Mouse (Mus musculus) G1E (cell line): ENCODE measurements at regions not wholly inside any gene's neighbourhood (a gene's known extent, or its start where the extent isn't known, plus 50 kb on each side); places are given as distances from the start of the nearest gene placed in this dataset.

Experiments used
- ATAC-seq: 2 replicates; pipeline ENCODE4 v1.8.0; 2016; ENCODE audit warnings: mild to moderate bottlenecking; ENCODE audit not compliant: insufficient number of reproducible peaks, poor library complexity, low FRiP score, severe bottlenecking; ENCODE audit errors: extremely low read depth
- DNase-seq: peaks from one replicate; pipeline ENCODE4 v3.0.0; 2012; ENCODE audit warnings: low spot score
- H3K27me3 ChIP-seq: 2 replicates; pipeline ENCODE4 v1.6.1; 2012; ENCODE audit warnings: mild to moderate bottlenecking, low read length, inconsistent platforms; ENCODE audit not compliant: insufficient read depth
- H3K36me3 ChIP-seq: replicated peaks from 2 replicates; pipeline ENCODE3; 2012; ENCODE audit warnings: mild to moderate bottlenecking, inconsistent platforms
- H3K4me1 ChIP-seq: 2 replicates; pipeline ENCODE4 v1.6.1; 2012; ENCODE audit warnings: low read depth, low read length, inconsistent platforms, mixed read lengths; ENCODE audit not compliant: insufficient read depth
- H3K4me3 ChIP-seq: 2 replicates; pipeline ENCODE4 v1.5.1; 2012; ENCODE audit warnings: low read depth, mild to moderate bottlenecking, inconsistent platforms, low read length, moderate library complexity, mixed read lengths
- H3K9me3 ChIP-seq: replicated peaks from 2 replicates; pipeline ENCODE4 v1.6.1; 2012; ENCODE audit warnings: inconsistent platforms
- CTCF ChIP-seq: IDR thresholded peaks from 2 replicates; pipeline ENCODE4 v1.5.1; 2012; ENCODE audit warnings: low read depth, low read length, inconsistent platforms, mixed read lengths
- GATA1 ChIP-seq: IDR thresholded peaks from 2 replicates; pipeline ENCODE4 v1.6.1; 2012; ENCODE audit warnings: borderline replicate concordance, low read length, inconsistent platforms, mixed read lengths
- GATA2 ChIP-seq: IDR thresholded peaks from 2 replicates; pipeline ENCODE4 v1.6.1; 2012; ENCODE audit warnings: low read depth, low read length, inconsistent platforms, borderline replicate concordance
- POLR2AphosphoS5 ChIP-seq: IDR thresholded peaks from 2 replicates; pipeline ENCODE4 v1.6.1; 2012; ENCODE audit warnings: low read depth, low read length, inconsistent platforms; ENCODE audit not compliant: insufficient replicate concordance
- TAL1 ChIP-seq: conservative IDR thresholded peaks from 2 replicates; pipeline ENCODE4 v1.6.1; 2012; ENCODE audit warnings: low read depth, low read length, inconsistent platforms, mixed read lengths

DNA sequence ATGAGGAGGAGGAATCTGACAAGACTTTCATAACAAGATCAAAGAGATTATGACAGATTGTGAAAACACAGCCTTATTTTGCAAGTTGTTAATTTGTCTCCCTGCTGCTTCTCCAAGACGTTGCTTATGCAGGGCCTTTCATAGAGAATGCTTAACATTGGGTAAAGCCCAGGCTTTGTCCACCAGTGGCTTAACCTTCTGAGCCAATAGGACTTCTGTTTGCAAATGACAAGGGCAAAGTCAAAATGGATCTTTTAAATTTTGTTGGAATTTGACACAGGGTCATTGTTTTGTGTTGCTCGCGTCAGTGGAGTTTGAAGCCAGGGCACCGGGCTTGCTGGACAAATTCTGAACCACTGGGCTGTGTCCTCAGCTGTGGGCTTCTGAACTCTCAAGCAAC lies 346.6 kb downstream of the Epha4 start:
- Histone ChIP-seq H3K4me3 (no peak overlapping the region), H3K36me3 (no peaks in the 10 kb centered on the region), H3K9me3 (peaks cover 7% of the 10 kb centered on the region), H3K4me1 (no peaks in the 10 kb centered on the region), H3K27me3 (no peaks in the 10 kb centered on the region)
- no peak for DNase-seq
- TF ChIP-seq CTCF (no peak), GATA1 (no peak), POLR2AphosphoS5 (no peak), TAL1 (no peak), GATA2 (no peak)
- no peak for ATAC-seq

- H3K27me3 ChIP-seq, result no peaks in the 10 kb centered on the region
- DNase-seq (no peak), ATAC-seq (no peak)
- H3K36me3 ChIP-seq, result no peaks in the 10 kb centered on the region
- peaks cover 11% of the 10 kb centered on the region for H3K9me3 ChIP-seq
- H3K4me3 ChIP-seq, result no peak overlapping the region
- H3K4me1 ChIP-seq, result no peaks in the 10 kb centered on the region
- no peak for TF ChIP-seq GATA2
- TF ChIP-seq GATA1, result no peak
- TF ChIP-seq POLR2AphosphoS5, result no peak
- TF ChIP-seq CTCF, result no peak
- no peak for TF ChIP-seq TAL1
Observed at GRCm38 (mm10) chr1:77172463-77172862, 342.4 kb downstream of the Epha4 start.

DNA sequence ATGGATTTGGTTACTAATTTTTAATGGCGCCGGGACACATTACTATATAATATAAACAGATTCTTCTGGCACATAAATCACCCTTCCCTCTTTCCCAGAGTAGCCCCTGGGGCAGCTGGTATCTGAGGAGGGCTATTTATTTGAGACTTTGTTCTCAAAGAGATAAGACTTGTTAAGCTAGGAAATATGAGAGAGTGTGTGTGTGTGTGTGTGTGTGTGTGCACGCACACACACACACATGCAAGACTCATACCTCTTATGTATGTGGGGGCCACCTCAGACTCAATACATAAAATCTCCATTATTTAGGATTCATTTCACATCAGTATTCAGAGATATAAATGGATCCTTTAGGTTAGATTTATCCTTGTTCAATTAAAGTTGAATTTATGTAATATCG lies 340.1 kb downstream of the Epha4 start:
- Histone ChIP-seq H3K4me3 (no peak overlapping the region), H3K36me3 (no peaks in the 10 kb centered on the region), H3K27me3 (no peaks in the 10 kb centered on the region), H3K9me3 (peaks cover 15% of the 10 kb centered on the region), H3K4me1 (no peaks in the 10 kb centered on the region)
- TF ChIP-seq GATA2, result no peak
- no peak for TF ChIP-seq POLR2AphosphoS5
- TF ChIP-seq GATA1, result no peak
- TF ChIP-seq TAL1, result no peak
- no peak for TF ChIP-seq CTCF
- DNase-seq, result no peak
- ATAC-seq, result no peak

- no peak for ATAC-seq
- no peak overlapping the region for H3K4me3 ChIP-seq
- TF ChIP-seq GATA1, result no peak
- TF ChIP-seq POLR2AphosphoS5, result no peak
- no peaks in the 10 kb centered on the region for H3K36me3 ChIP-seq
- H3K4me1 ChIP-seq, result no peaks in the 10 kb centered on the region
- DNase-seq, result no peak
- H3K27me3 ChIP-seq, result no peaks in the 10 kb centered on the region
- H3K9me3 ChIP-seq, result peaks cover 17% of the 10 kb centered on the region
Observed at GRCm38 (mm10) chr1:77175214-77175613, 339.7 kb downstream of the Epha4 start.

GRCm38 (mm10) chr1:77176516-77176915 lies 338.4 kb downstream of the Epha4 start:
- no peak for TF ChIP-seq POLR2AphosphoS5
- TF ChIP-seq CTCF, result no peak
- TF ChIP-seq GATA1, result no peak
- TF ChIP-seq TAL1, result no peak
- TF ChIP-seq GATA2, result no peak
- no peaks in the 10 kb centered on the region for H3K4me1 ChIP-seq
- ATAC-seq (no peak), DNase-seq (no peak)
- H3K27me3 ChIP-seq, result no peaks in the 10 kb centered on the region
- no peaks in the 10 kb centered on the region for H3K36me3 ChIP-seq
- H3K4me3 ChIP-seq, result no peak overlapping the region
- peaks cover 21% of the 10 kb centered on the region for H3K9me3 ChIP-seq

DNA sequence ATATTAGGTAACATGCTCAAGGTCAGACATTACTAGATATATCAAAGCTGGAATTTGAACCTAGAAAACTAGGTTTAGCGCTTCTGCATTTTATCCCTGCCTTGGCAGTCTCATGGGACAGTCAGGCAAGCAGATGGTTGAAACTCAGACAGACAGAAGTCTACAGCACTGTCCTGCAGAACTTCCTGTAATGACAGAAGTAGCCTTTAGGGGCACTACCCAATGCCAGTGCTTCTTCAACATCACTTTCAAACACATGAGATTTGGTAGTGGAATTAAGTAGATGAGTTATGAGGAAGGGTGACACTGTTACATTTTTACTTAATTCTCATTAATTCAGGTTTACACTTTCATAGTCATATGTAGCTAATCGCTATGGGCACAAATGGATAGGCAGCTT lies 330.9 kb downstream of the Epha4 start:
- H3K4me3 ChIP-seq, result no peak overlapping the region
- no peaks in the 10 kb centered on the region for H3K4me1 ChIP-seq
- H3K36me3 ChIP-seq, result no peaks in the 10 kb centered on the region
- peaks cover 48% of the 10 kb centered on the region for H3K9me3 ChIP-seq
- ATAC-seq, result no peak
- TF ChIP-seq GATA1 (no peak), GATA2 (no peak), CTCF (no peak), POLR2AphosphoS5 (no peak), TAL1 (no peak)
- DNase-seq, result no peak
- no peaks in the 10 kb centered on the region for H3K27me3 ChIP-seq

GRCm38 (mm10) chr1:77190141-77190540 lies 324.7 kb downstream of the Epha4 start:
- H3K27me3 ChIP-seq, result no peaks in the 10 kb centered on the region
- ATAC-seq, result no peak
- H3K4me3 ChIP-seq, result no peak overlapping the region
- H3K9me3 ChIP-seq, result peaks cover 30% of the 10 kb centered on the region
- DNase-seq, result no peak
- H3K4me1 ChIP-seq, result no peaks in the 10 kb centered on the region
- TF ChIP-seq CTCF (no peak), GATA2 (no peak), TAL1 (no peak), POLR2AphosphoS5 (no peak), GATA1 (no peak)
- no peaks in the 10 kb centered on the region for H3K36me3 ChIP-seq
